Mouse (Mus musculus) liver, postnatal 0 days (tissue): Measurements from ENCODE around the gene Gm38655. TPM values are rescaled to one million over a fixed set of nuclear protein-coding genes. Genes with fewer than 3 reads are reported as not detected.

Experiments
- ATAC-seq: fragments of 200-750 bp; cut with Nextera tagmentation; 2 replicates; pipeline ENCODE4 v1.8.0; 2017; ENCODE audit warnings: mild to moderate bottlenecking, moderate library complexity
- DNase-seq: peaks from one replicate; pipeline ENCODE4 v3.0.0-alpha.2; 2016
- H3K27ac ChIP-seq: fragments of 300-500 bp; sonication (generic); 2 replicates; pipeline ENCODE4 v1.5.1; 2014; ENCODE audit warnings: antibody characterized with exemption, moderate library complexity, mild to moderate bottlenecking, low read depth
- H3K27me3 ChIP-seq: fragments of 300-500 bp; sonication (generic); 2 replicates; pipeline ENCODE4 v1.6.1; 2014; ENCODE audit warnings: low read length, control low read depth, mixed read lengths; ENCODE audit not compliant: insufficient read depth
- H3K36me3 ChIP-seq: fragments of 300-500 bp; sonication (generic); replicated peaks from 2 replicates; pipeline ENCODE4 v1.6.1; 2014; ENCODE audit warnings: mild to moderate bottlenecking, control low read depth, low read length, moderate library complexity, mixed read lengths; ENCODE audit not compliant: insufficient read depth
- H3K4me1 ChIP-seq: fragments of 300-500 bp; sonication (generic); 2 replicates; pipeline ENCODE4 v1.6.1; 2014; ENCODE audit warnings: antibody characterized with exemption, mild to moderate bottlenecking, control low read depth; ENCODE audit not compliant: insufficient read depth
- H3K4me2 ChIP-seq: fragments of 300-500 bp; sonication (generic); 2 replicates; pipeline ENCODE4 v1.6.1; 2014; ENCODE audit warnings: low read depth, mild to moderate bottlenecking, low read length, moderate library complexity, mixed read lengths
- H3K4me3 ChIP-seq: fragments of 300-500 bp; sonication (generic); 2 replicates; pipeline ENCODE4 v1.5.1; 2014; ENCODE audit warnings: low read depth, low read length
- H3K9ac ChIP-seq: fragments of 300-500 bp; sonication (generic); replicated peaks from 2 replicates; pipeline ENCODE4 v1.6.1; 2014; ENCODE audit warnings: mild to moderate bottlenecking, moderate library complexity
- H3K9me3 ChIP-seq: fragments of 300-500 bp; sonication (generic); 2 replicates; pipeline ENCODE4 v1.6.1; 2016; ENCODE audit warnings: mild to moderate bottlenecking, control low read depth, low read length, mixed read lengths
- CTCF ChIP-seq: sonication (generic); IDR thresholded peaks from 2 replicates; pipeline ENCODE4 v1.5.1; 2016; ENCODE audit warnings: antibody characterized with exemption, low read depth
- EP300 ChIP-seq: IDR thresholded peaks from 2 replicates; pipeline ENCODE4 v1.6.1; 2016; ENCODE audit warnings: antibody characterized with exemption, low read depth, mild to moderate bottlenecking
- WGBS: fragments of 180-500 bp; shearing (Covaris S2); extraction: QIAGEN DNeasy Blood & Tissue Kit; methylation state at CpG from one replicate; pipeline ENCODE4 v1.1.7; 2014; ENCODE audit not compliant: insufficient replicate concordance; 5-methylcytosine and 5-hydroxymethylcytosine counted together
- polyA plus RNA-seq: library from polyadenylated mRNA; unstranded; fragments of >200 nt; fragmentation: Nextera tagmentation; extraction: Ambion mirVana; gene quantifications from 2 replicates; pipeline ENCODE4 v1.2.1, GENCODE M21; 2015

Gm38655 gene
- polyA plus RNA-seq, 1 experiment from 2014 or later: not detected

DNA sequence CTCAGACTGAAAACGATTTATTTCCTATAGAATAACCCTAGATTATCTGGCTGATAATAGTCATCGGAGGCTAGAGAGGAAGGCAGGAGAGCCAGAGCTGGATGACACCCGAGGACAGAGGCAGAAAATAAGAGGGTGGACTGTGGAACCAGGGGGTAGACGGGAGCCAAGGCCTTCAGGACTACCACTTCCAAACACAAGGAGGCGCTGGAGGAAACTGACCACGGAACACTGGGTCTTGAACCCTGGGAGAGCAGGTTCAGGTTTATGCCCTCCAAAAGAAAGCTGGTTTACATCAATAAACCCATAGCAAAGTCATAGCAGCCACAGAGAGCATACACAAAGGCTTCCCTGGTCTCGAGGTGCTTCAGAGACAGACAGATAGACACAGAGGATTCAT is 51.3 kb downstream of the Gm38655 start:
- 25% methylated on average over 7 of the region's 7 CpGs for WGBS

More for the DNA sequence above, 51.3 kb downstream of the Gm38655 start:
- no peaks in the 10 kb centered on the region for H3K36me3 ChIP-seq
- H3K4me1 ChIP-seq: peaks cover 14% of the 10 kb centered on the region
- H3K27ac ChIP-seq: no peak overlapping the region
- no peaks in the 10 kb centered on the region for H3K27me3 ChIP-seq
- H3K4me3 ChIP-seq: no peak overlapping the region
- TF ChIP-seq EP300 (no peak), CTCF (peak; percentile 63)
- H3K9me3 ChIP-seq: no peaks in the 10 kb centered on the region
- DNase-seq (peak; percentile 44), ATAC-seq (no peak)
- no peak overlapping the region for H3K4me2 ChIP-seq
- no peak overlapping the region for H3K9ac ChIP-seq

Other genes with a start within 250 kb of the Gm38655 start
- 4.0 and 4.5 TPM in 2 replicates for gene Mapk8ip3, start 238.5 kb downstream of the Gm38655 start, polyA plus RNA-seq
- gene Jpt2, start 214.8 kb downstream of the Gm38655 start, polyA plus RNA-seq: 22.4 and 25.1 TPM in 2 replicates
- 1.4 and 1.8 TPM in 2 replicates for gene Cramp1l, start 159.7 kb downstream of the Gm38655 start, polyA plus RNA-seq
- gene Ift140, start 159.4 kb downstream of the Gm38655 start, polyA plus RNA-seq: 36.9 and 42.7 TPM in 2 replicates
- gene Tmem204, start 91.9 kb downstream of the Gm38655 start, polyA plus RNA-seq: 8.3 and 9.4 TPM in 2 replicates
- 5.3 and 5.7 TPM in 2 replicates for gene Telo2, start 59.5 kb downstream of the Gm38655 start, polyA plus RNA-seq
- gene Ptx4, start 54.7 kb downstream of the Gm38655 start, polyA plus RNA-seq: not detected in 2 replicates
- gene Clcn7, start 42.1 kb downstream of the Gm38655 start, polyA plus RNA-seq: 7.3 and 8.6 TPM in 2 replicates
- not detected in 2 replicates for gene Ccdc154, start 13.0 kb downstream of the Gm38655 start, polyA plus RNA-seq
- gene BC003965, start 9.1 kb upstream of the Gm38655 start, polyA plus RNA-seq: 15.6 and 15.8 TPM in 2 replicates
- gene Unkl, start 12.9 kb upstream of the Gm38655 start, polyA plus RNA-seq: 2.3 and 3.4 TPM in 2 replicates
- 21.2 and 22.8 TPM in 2 replicates for gene Gnptg, start 64.7 kb upstream of the Gm38655 start, polyA plus RNA-seq
- 19.1 and 19.7 TPM in 2 replicates for gene Tsr3, start 64.7 kb upstream of the Gm38655 start, polyA plus RNA-seq
- gene Baiap3, start 80.9 kb upstream of the Gm38655 start, polyA plus RNA-seq: 0.54 and 0.58 TPM in 2 replicates
- 155 and 164 TPM in 2 replicates for gene Ube2i, start 99.2 kb upstream of the Gm38655 start, polyA plus RNA-seq
- 11.1 and 15.4 TPM in 2 replicates for gene Prss34, start 122.9 kb upstream of the Gm38655 start, polyA plus RNA-seq
- not detected in 2 replicates for gene Prss28, start 133.2 kb upstream of the Gm38655 start, polyA plus RNA-seq
- gene Prss29, start 143.2 kb upstream of the Gm38655 start, polyA plus RNA-seq: not detected in 2 replicates
- 0.06 TPM in 1 of 2 replicates, not detected in the other for gene Tpsab1, start 170.1 kb upstream of the Gm38655 start, polyA plus RNA-seq
- 0.75 and 1.6 TPM in 2 replicates for gene Tpsb2, start 190.8 kb upstream of the Gm38655 start, polyA plus RNA-seq
- gene Tpsg1, start 193.8 kb upstream of the Gm38655 start, polyA plus RNA-seq: 0.21 TPM in 1 of 2 replicates, not detected in the other